Mouse (Mus musculus) cerebellum, adult 9-11 months (tissue): ENCODE results near the gene Sprr2j-ps.

ENCODE experiments used
- DNase-seq: peaks from one replicate; pipeline ENCODE4 v3.0.0; 2022

The Sprr2j-ps gene

DNA sequence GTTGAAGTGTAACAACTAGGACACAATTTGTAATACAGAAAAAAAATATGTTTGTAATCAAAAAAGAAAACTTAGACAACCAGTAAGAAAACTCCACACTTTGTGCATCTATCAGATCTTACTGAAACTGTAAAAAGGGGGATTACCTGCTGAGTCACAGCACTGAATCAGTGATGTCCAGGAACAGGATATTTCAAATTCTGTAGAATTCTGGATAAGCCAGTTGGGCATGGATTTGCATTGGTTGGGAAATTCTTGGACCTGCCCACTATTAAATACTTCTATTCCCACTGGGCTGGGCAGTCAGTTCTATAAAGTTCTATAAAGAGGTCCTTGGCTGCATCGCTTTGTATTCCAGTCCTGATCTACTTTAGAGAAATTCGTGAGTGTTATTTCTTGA is at the start of gene Sprr2j-ps:
Gene Sprr2j-ps (plus strand): TSS at position 301 of the 400 bp plus-strand sequence.
- no peak for DNase-seq

DNA sequence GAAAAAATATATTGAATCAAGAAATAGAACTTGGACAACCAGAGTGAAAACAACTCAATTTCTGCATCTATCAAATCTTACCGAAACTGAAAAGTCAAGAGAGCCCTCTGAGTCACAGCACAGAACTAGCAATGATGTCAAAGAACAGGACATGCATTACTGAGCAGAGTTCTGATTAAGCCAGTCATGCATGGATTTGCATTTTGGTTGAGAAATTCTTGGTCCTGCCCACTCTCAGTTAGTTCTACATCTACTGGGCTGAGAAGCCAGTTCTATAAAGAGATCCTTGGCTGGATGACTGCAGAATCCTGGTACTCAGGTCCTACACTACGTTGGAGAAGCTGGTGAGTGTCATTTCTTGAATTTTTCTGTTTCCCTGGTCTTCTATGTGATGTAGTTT is 44.3 kb upstream of the Sprr2j-ps start:
- DNase-seq, result no peak

DNA sequence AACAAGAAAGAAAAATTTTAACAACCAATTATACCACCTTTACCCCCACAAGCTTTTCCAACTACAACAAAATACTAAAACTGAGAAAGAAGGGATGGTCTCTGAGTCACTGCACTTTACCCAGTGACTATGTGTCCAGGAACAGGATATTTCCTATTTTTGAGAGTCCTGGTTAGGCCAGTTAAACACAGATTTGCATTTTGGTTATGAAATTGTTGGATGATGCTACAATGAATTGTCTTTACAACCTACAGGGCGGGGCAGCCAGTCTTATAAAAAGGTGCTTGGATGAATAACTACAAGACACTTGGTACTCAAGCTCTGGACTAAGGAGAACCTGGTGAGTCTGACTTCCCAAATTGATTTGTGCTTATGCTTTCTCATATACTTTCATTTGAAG is 32.5 kb upstream of the Sprr2j-ps start, which contains the start of gene Sprr2h:
Gene Sprr2h (plus strand): TSS at position 301 of the 400 bp plus-strand sequence.
- DNase-seq, result no peak

DNA sequence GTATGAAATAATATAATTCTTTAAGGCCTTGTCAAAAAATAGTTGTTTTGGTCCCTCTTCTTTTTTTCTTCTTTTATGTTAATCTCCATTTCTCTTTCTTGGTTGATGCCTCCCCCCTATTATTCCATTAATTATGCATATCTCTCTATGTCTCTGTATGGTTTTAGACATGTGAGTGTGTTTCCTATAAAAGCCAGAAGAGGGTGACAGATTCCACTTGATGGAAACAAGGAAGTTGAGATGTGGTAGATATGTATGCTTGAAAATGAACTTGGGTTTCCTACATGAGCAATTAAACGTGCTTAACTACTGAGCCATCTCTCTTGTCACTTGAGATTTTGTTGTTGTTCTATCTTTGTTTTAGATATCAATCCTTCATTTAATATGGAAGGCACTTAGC is 23.6 kb upstream of the Sprr2j-ps start:
- DNase-seq, result no peak

DNA sequence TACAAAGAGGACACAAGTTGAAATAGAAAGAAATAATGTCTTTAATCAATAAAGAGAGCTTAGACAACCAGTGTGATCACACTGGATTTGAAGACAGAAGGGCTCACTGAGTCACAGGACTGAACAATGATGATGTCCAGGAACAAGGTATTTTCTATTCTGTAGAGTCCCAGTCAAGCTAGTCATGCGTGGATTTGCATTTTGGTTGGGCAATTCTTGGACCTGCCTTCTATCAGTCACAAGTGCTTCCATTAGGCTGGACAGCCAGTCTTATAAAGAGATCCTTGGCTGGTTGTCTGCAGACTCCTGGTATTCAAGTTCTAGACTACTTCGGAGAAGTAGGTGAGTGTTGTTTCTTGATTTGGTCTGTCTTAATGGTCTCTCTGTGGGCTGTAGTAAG is 10.2 kb upstream of the Sprr2j-ps start, which contains the start of gene Sprr2i:
Gene Sprr2i (plus strand): TSS at position 301 of the 400 bp plus-strand sequence.
- no peak for DNase-seq

DNA sequence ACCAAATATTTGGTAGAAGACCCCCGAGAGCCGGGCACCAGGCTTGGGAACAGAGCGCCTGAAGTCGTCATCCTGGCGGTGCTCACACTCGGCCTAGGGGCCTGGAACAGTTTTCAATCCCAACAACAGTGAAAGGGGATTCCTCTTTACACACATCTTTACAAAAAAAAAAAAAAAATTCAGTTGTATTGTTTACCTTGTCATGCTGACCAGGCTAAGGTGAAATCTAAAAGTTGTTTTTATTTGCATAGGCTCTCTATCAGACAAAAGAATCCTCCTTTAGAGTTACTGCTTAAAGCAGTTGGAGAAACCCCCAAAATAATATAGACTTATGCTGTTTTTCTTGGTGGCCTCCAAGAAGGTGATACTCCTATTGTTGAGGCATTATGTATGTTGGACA is 11.4 kb downstream of the Sprr2j-ps start, which contains the start of gene Gm9774:
Gene Gm9774 (minus strand): TSS at position 101 of the 400 bp plus-strand sequence.
- DNase-seq, result no peak

DNA sequence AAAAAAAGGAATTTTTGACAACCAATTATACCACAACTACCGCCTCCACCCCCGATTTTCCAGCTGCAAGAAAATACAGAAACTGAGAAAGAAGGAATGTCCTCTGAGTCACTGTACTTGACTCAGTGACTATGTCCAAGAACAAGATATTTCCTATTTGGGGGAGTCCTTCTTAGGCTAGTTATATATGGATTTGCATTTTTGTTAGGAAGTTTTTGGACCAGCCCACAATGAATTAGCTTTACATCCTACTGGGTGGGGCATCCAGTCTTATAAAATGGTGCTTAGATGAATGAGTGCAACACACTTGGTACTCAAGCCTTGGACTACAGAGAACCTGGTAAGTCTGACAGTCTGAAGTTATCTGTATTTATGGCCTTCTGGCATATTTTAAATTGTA is 14.4 kb downstream of the Sprr2j-ps start, which contains the start of gene Sprr2k:
Gene Sprr2k (plus strand): TSS at position 301 of the 400 bp plus-strand sequence.
- no peak for DNase-seq

DNA sequence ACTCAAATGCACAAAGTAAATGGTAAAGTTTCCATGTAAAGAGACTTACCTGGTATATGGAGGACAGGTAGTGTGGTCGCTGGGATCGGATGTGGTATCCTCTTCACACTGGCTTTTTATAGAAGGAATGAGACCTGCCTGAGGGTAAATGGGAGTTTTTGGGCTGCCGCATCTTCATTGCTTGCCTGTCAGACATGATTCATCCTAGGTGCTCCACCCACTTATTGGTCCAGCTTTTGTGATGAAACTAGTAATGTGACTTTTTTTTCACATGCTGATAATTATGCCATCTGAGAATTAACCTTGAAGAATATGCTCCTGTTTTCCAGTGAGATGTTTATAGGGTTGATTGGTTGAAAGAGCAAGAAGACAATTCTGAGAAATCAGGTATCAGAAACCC is 20.8 kb downstream of the Sprr2j-ps start, which contains the start of gene Sprr1b:
Gene Sprr1b (minus strand): TSS at position 101 of the 400 bp plus-strand sequence.
- DNase-seq, result no peak

DNA sequence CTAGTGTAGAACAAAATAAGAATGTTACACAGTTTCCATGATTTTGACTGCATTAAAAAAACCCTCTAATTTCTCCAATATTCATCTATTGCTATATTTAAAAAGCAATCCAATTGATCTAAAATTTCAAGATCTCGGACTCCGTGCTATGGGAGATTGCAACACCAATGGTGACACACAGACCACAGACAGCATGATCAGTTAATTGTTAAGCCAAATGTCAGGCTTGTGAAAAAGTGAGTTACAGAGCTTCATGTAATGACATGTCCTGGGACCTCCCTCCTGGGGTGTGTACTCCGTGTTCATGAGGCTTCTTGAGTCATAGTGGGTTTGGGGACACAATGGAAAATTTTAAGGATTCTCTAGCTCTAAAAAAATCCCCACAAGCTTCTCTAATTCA is 22.3 kb downstream of the Sprr2j-ps start:
- DNase-seq, result no peak

DNA sequence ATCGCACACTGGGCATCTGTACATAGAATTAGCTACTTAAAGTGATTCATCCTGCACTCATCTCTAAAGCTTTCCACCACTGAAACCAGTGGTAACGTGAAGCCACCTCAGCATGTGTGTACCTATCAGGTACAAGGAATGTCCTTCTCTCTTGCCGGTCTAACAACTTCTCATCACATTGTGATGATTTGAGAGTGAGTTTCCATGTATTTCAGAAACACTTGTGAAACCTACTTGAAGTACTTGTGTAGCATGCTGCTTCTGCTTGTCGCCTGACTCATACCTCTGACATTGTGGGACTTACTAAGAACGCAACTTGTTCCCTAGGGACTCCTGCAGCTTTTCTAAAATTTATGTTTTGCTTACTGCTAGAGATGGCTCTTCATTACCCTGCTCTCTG is 37.3 kb downstream of the Sprr2j-ps start:
- DNase-seq, result no peak

DNA sequence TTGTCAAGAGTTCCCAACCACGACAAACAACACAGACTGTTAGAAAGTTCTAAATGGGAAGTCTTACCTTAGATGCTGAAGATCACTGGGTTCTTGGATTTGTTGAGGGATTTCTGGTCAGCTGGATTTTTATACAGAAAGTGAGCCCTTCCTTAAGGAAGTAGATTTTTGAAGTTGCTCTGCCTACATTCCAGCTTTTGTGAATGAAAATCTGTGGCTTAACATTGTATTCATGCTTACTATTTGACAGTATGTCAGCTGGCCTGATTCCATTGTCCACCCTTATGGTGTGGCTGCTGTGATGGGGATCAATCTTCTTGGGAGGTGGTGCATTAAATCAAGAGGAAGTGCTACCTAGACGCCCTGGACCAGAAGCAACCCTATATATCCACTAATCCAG is 40.7 kb downstream of the Sprr2j-ps start, which contains the start of gene Sprr3:
Gene Sprr3 (minus strand): TSS at position 101 of the 400 bp plus-strand sequence.
- DNase-seq, result no peak

DNA sequence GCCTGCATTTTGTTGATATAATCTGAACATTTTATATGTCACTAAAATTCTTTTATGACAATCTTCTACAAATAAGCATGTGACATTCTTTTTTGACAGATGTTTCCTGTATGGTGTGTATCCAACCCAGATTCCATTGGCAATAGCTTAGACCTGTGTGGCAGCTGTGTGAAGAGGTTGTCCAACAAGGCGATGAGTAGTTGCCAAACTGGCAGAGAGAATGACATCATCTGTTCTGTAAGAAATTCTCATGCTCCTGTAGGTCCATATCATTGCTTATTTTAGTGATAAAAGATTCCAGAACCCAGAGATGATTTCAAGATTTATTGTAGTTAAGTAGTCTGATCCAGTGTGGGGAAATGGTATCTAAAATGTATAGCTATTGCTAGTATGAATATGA is 48.7 kb downstream of the Sprr2j-ps start:
- no peak for DNase-seq

DNA sequence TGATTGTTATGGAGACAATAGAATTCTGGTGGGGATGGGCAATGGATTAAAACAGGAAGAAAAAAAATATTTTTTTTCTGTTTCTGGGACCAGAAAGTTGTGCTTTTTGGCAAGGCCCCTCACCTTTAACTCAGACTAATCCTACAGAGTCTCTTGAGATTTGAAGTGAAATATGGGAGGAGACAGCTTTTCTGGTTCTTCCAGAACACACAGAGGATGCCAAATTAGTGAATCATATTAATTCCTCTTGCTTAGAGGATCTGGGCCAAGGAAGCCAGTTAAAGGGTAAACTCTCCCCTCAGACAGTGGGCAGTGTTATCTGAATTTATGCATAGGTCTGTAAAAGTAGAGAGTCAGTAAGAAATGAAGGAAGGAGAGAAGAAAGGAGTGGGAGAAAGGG is 49.5 kb downstream of the Sprr2j-ps start:
- DNase-seq, result no peak
